Mouse (Mus musculus) heart, postnatal 10 days (tissue): ENCODE measurements at regions not wholly inside any gene's neighbourhood (a gene's known extent, or its start where the extent isn't known, plus 50 kb on each side); places are given as distances from the start of the nearest gene placed in this dataset.

Experiments
- DNase-seq, 2 experiments: peaks; one replicate each; pipeline ENCODE4 v3.0.0; 2021
- intact Hi-C: fragments of 180-260 bp; cut with DNase I; formaldehyde crosslinking; loops from one replicate; pipeline ENCODE4 v1.15.1; 2025

DNA sequence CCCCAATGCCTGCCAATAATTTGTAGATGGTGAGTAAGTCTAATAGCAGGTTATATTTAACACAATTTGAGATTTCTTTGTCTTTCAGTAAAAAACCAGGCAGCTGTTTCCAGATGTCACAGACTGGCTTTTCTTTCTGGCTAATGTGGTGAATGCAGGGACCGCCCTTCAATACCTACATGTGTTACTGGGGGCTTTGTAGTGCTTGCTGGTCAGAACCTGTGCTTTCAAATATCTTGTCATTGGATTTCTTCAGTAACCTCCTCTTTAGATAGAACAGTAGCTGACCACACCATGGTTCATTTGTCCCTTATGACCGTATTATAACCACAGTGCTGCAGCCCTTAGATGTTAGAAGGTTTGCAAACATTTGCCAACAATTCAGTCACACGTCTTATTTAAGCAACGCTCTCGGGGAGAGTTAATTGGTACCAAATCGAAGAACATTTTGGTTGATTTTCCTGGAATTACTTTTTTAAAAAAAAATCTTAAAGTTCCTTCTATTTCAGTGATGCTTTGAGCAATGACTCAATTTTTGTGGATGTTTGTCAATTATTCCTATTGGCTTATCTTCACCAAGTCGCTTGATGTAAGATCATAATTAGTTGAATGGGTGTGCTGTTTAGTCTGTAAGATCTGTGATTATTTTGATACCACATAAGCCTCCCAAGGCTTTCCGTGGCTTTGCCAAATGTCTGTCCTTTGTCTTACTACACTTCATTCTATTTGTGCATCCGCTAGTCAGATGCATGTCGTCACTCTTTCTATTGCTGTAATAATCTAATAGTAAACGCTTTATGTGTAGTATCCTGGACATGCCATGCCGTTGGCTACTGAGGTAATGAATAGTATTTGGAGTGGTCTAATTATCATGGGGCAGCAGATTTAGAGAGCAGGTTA, 436.9 kb upstream of the Meis1 start:
- peak; percentile 3 to 17 for DNase-seq
- intact Hi-C loops, result no loop called here

DNA sequence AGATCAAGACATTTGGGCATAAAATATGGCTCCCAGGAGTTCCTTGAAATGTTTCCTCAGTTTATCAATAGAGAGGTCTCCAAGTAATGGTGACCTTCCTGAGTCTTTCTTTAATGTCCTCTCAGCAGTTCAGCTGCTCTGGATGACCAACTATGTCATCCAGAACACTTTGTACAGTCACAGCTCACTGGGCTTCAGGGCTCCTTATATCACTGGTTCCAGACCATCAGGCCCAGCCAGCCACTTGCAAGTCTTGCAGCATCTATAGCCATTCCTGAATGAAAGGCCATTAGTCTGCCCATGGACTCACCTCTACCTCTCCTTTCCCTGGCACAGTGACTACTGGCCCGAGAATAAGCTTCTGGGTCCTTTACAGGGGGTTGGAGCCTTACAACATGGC, 437.8 kb upstream of the Meis1 start:
- no peak for DNase-seq
- intact Hi-C loops, result no loop called here

- intact Hi-C loops, result no loop called here
- DNase-seq, result no peak
Observed at GRCm38 (mm10) chr11:19463730-19464358, 445.1 kb upstream of the Meis1 start.

DNA sequence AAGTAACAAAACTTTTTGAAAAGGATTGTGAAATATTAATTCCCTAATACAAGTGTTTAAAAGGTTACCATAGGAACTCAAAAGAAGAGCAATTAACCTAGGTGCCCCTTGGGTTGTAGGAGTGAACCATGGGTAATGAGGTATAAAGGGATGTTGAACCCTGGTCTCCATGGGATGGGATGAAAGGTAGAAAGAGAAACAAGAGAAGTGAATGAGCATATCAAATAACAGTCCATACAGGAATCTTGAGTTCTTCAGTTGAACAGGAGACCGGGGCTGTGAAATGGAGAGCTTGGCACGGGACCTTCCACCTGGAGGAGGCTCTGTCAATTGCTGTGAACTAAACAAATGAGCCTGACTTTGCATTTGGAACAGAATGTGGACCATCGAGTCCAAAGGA, 449.6 kb upstream of the Meis1 start:
- DNase-seq, result no peak
- intact Hi-C loops, result no loop called here

GRCm38 (mm10) chr11:19468803-19469202, 450.0 kb upstream of the Meis1 start:
- no peak for DNase-seq
- intact Hi-C loops, result no loop called here

- intact Hi-C loops, result no loop called here
- DNase-seq, result no peak
Observed at GRCm38 (mm10) chr11:19470648-19471341, 452.0 kb upstream of the Meis1 start.

DNA sequence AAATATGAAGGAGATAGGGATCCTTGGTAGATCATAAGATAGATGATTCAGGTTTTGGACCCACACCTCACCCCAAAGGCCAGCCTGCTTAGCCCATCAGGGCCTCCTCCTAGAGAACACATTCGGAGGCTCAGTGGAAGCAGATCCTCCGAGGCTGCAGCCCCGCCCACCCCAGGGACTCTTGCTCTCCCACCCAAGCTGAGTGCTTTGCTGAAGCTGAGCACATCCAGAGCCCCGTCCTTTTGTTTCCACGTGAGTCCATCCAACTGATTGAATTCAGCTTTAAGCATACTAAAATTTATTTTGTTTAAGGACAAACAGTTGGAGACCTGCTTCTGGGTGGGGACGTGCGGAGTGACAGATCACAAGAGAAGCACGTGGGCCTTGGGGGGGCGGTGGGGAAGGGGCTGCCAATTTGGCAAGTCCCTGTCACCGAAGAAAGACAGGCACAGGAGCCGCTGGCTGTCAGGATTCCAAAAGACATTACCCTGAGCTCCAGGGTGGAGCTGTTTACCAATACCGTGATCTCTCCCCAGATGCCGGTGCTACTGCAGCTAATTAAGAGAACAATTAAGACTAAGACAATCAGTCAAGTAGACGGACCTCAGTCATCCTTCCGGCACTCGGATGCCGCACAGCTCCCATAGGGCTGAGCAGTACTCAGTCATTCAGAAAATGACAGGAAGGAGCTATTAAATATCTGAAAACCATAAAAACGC, 448.9 kb upstream of the Spred2 start:
- intact Hi-C loops, result no loop called here
- DNase-seq, result no peak

DNA sequence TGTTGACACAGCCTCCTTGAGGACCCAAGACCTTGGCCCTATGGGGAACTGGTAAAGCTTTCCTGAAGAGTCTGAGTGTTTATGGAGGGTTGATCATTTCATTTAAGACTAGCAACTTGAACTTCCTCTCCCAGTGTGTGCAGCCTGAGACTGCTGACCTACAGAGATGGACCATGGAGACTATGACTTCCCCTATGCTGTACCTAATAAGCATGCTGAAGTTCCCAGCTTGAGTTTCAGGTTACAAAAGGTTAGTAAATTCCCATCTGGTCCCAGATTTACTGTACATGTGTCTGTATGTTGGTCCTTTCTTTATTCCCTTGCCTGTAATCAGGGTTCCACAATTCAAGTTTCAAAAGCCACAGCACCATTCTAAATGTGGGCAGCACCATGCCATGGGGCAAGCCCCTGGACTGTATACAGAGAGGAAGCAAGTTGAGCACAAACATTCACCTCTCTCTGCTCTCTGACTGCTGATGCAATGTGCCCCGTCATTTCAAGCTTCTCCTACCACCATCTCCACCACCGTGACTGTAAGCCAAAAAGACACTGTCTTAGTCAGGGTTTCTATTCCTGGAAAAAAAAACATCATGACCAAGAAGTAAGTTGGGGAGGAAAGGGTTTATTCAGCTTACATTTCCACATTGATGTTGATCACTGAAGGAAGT, 431.0 kb upstream of the Spred2 start:
- intact Hi-C loops, result no loop called here
- DNase-seq, result no peak

GRCm38 (mm10) chr11:19521721-19522120, 402.5 kb upstream of the Spred2 start:
- intact Hi-C loops, result no loop called here
- DNase-seq, result no peak

GRCm38 (mm10) chr11:19523853-19524487, 400.2 kb upstream of the Spred2 start:
- DNase-seq, result no peak
- intact Hi-C loops, result no loop called here

DNA sequence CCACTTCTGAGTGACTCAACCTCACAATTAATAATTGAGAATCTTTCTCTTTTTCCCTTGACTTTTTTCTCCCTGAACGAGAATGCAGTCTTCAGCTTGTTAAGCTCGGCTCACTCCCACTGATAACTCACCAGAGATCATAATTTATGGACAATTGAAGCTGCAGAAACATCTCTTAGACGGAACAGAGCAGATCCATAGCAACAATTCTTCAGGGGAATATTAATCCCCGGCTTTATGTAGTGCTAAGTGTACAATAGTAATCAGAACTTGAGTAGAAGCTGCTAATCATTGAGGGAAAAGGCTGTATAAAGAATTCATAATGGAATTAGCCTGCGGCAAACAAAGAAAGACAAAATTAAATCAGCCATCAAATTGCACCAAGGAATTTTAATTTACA, 395.0 kb upstream of the Spred2 start:
- intact Hi-C loops, result no loop called here
- DNase-seq, result no peak

- DNase-seq, result no peak
- intact Hi-C loops, result loop anchor here (10.0 kb wide), 1 partner anchor 234 kb away; no protein-coding TSS in a partner anchor
Observed at GRCm38 (mm10) chr11:19530652-19531051, 393.5 kb upstream of the Spred2 start.

DNA sequence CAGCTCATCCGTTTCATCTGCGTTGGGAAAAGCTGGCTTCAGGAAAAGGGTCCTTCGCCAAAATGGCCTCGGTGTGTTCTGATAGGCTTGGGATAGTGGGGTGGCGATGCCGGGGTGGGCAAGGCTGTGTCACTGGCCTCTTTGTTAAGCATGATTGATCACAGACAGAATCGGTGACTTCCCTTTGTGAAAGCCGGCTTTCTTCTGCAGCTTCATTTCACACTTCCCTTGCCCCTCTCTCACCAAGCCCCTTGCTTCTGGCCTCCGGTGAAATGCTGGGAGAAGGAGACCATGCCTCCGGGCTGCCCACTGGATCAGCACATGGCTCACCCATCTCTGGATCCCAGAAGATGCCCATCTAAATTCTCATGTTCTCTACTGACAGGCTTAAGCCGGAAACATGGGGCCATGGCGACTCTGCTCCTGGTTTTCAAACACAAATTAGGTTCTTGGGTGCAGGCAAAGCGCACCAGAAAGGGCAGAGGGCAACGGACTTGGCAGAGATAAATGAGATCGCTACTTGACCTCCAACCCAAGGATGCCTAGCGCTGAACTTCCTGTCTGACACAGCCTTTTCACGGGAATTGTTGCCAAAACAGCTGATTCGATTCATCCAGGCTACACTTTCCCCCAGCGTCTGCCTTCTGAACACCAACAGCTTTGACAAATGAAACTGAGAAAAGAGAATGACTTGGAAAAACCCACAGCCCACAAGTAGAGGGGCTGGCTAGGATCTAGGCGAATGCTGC, 392.7 kb upstream of the Spred2 start:
- DNase-seq, result no peak
- intact Hi-C loops, result loop anchor here (10.0 kb wide), 1 partner anchor 233 kb away; no protein-coding TSS in a partner anchor

DNA sequence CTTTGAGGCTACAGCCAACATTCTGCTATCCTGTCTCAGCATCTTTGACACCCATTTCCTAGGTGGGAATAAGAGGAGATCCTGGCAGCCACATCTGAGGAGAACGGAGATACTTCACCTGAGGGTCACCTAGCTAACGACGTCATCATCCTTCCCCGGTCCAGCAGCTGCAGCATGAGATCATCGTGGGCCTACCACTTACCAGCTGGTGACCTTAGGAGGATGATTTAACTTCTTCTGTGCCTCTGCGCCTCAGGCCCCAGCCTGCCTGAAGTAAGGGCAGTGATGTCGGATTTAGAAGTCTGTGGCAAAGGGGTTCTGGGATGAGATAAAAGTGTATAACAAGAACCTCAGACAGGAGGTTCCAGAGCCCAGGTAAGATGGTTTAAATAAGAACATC, 391.3 kb upstream of the Spred2 start:
- intact Hi-C loops, result loop anchor here (10.0 kb wide), 1 partner anchor 232 kb away; no protein-coding TSS in a partner anchor
- DNase-seq, result no peak

DNA sequence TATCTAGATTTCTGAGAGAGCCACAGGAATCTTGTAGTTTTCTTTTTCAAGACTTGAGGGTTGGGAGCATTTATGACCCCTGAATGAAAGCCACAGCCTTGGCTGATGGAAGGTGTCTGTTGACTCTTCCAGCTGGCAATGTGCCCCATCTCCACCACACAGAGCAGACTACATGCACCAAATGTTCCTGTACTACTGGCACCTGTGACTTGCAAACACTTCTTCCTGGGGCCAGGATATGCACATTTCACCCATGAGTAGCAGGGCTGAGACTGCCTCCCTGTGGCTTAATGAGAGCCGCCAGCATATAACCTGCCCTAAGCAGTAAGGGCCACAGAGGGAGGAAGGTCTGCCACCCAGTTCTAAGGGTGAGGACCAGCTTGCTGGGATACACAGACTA, 390.5 kb upstream of the Spred2 start:
- DNase-seq, result peak; percentile 6 to 9
- intact Hi-C loops, result loop anchor here (10.0 kb wide), 1 partner anchor 231 kb away; no protein-coding TSS in a partner anchor

DNA sequence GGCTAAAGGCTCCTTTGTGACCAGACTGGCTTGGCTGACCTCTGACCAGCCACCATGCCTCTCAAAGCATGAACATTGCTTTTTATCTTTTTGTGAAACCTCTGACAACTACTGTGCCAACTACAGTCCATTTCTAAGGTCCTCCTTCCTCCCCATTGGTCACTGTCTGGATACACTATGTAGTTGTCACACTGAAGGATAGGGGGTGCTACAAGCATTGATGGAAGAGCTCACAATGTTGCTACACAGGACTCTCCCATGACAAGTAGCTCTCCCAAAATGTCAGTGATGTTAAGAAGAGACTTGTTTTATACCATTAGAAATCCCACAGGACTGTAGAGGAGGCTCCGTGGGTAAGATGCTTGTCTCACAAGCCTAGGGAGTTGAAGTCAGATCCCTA, 389.0 kb upstream of the Spred2 start:
- DNase-seq, result no peak
- intact Hi-C loops, result loop anchor here (10.0 kb wide), 1 partner anchor 230 kb away; no protein-coding TSS in a partner anchor

DNA sequence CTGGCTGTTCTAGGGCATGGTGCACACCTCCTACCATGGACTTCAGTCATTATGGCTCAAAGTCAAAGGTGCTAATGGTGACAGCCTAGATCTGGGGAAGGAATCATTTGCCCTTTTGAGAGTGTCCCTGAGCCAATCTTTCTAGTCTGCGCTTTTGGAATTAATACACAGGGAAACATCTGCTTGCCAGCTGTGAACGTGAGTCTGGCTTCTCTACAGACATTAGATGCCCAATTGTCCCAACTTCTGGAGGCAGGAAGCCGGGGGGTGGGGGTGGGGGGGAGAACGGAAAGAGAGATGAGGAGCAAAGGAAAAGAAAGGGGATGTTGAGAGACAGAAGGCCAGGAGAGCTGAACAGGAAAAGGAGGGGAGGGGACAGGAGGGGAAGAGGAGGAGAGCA, 377.9 kb upstream of the Spred2 start:
- intact Hi-C loops, result loop anchor here (10.0 kb wide), 1 partner anchor 671 kb away; no protein-coding TSS in a partner anchor

GRCm38 (mm10) chr11:19554316-19554946, 369.7 kb upstream of the Spred2 start:
- intact Hi-C loops, result no loop called here
- no peak for DNase-seq

More for the DNA sequence above, 377.9 kb upstream of the Spred2 start:
- DNase-seq, result no peak
